Mouse (Mus musculus) Patski (cell line): ENCODE measurements at regions not wholly inside any gene's neighbourhood (a gene's known extent, or its start where the extent isn't known, plus 50 kb on each side); places are given as distances from the start of the nearest gene placed in this dataset.

Source experiments
- ATAC-seq: fragments of 100-300 bp; one replicate; pipeline ENCODE4 v1.8.0; 2021
- CTCF ChIA-PET: fragments of 350-600 bp; sonication (Branson Sonifier 250); formaldehyde crosslinking; loops from one replicate; lab custom pipeline; 2022; ENCODE audit warnings: inconsistent platforms; lab: Charles Lee
- POLR2A ChIA-PET: fragments of 350-600 bp; sonication (Branson Sonifier 250); formaldehyde crosslinking; loops from one replicate; lab custom pipeline; 2022; ENCODE audit warnings: antibody characterized with exemption, inconsistent platforms; lab: Charles Lee
- DNase-seq: peaks from one replicate; pipeline ENCODE4 v3.0.0-alpha.2; 2011; ENCODE audit warnings: low read depth, low spot score
- H3K27me3 ChIP-seq: fragments of 371-371 bp; one replicate; pipeline ENCODE4 v1.5.1; 2021
- CTCF ChIP-seq: fragments of 100-300 bp; IDR thresholded peaks from one replicate; pipeline ENCODE4 v1.5.1; 2021
- in situ Hi-C: fragments of 300-500 bp; cut with MboI; formaldehyde crosslinking; loops from 3 replicates; pipeline ENCODE4 v1.11.1; 2018; ENCODE audit warnings: low pct_unique_long_range_greater_than_20kb, mixed read lengths

DNA sequence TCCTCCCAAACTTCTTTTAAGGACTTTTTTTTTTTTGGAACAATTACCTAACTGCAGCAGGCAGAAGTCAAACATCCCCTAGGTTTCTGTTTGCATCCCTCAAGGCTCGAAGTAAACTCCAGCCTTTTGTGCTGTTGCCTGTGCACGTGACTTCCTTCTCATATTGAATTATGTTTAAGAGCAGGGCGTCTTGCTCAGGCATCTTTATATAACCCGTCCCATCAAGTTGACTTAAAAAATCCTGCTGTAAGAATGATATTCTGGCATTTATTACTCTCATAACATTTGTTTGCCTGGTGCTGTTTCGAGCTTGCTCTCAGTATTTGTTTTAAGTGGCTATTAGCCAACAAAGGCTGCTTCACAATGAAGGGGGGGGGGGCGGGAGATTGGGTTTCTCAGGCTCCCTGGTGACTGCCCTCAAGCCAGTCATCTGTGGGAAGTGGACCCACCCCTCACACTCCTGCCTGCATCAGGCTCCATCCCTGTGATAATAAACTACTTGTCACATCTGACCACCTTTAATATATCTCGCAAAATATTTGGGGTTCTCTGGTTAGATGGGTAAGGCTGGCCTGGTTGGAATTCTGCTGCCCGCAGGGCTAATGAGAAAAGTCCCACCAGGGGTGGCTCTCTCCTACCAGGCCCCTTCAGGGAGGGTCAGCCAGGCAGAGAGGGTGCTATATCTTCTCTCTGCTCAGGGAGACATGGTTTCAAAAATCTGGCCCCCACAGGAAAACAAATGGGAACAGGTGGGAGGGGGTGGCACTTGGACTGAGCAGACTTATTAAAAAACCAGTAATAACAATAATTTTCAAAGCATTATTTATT, 277.1 kb upstream of the Atp5g3 start:
- ChIA-PET CTCF (no interaction called here), POLR2A (no interaction called here)
- no peak for TF ChIP-seq CTCF
- ATAC-seq: no peak
- in situ Hi-C loops: no loop called here
- peaks cover 12% of the 10 kb centered on the region for H3K27me3 ChIP-seq
- DNase-seq: no peak

DNA sequence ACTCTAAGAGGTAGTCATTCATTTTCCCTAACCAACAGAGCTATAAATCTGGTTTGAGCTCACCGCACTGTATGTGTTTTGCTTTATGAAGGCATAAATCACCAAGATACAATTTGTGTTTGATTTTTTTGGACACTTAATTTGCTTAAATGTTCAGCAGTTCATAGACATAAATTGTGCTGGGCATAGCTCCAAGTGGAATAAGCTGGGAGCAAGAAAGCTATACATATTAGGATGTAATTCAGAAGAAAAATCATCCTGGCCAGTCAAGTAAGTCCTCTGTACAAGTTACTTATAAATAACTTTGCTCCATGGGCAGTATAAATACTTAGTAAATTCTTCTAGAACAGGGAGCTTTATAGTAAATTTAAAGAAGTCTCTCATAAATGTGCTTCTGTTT, 267.0 kb upstream of the Atp5g3 start:
- CTCF ChIA-PET: interaction anchor here (1.0 to 1.3 kb wide), 2 partner anchors 17 to 25 kb away, joined by 3 read pairs; no protein-coding TSS in a partner anchor
- in situ Hi-C loops: no loop called here
- DNase-seq: no peak
- TF ChIP-seq CTCF: no peak
- POLR2A ChIA-PET: interaction anchor here (0.7 kb wide), 1 partner anchor 1751 kb away, joined by 5 read pairs; no protein-coding TSS in a partner anchor
- no peaks in the 10 kb centered on the region for H3K27me3 ChIP-seq
- ATAC-seq: no peak

DNA sequence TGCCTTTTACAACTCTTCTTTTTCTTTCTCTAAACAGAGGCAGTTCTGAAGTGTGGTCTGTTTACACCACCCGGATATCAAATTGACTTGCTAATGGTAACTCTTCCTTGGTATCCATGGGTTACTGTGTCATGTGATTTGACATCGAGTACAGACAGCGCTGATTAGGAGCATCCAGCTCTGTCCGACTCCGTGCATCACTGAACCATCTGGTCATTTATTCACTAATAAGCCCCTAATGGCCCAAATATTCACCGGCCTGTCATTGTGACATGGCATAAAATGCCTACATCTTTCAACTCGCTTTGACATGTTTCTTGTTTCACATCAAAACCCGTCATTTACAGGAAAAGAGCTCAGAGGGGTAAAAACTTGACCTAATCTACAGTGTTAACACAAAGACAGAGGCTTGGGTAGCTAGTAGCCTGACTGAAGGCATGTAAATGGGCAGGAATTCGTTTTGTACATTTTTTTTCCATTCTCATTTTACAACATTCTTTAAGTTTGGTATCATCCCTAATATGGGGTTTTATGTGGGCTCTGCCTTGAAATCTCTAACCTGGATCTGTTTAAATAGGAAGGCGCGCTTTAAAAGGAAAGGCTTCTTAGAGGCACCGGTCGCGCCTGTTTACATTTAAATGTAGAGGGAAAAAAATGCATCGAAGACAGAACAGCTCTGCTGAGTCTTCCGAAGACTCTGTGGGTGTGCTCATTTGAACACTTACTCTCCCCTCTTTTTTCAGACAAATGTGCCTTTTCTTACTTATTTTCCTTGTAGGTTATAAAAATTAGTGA, 257.8 kb upstream of the Atp5g3 start:
- ChIA-PET POLR2A (no interaction called here), CTCF (no interaction called here)
- DNase-seq: no peak
- H3K27me3 ChIP-seq: peaks cover 12% of the 10 kb centered on the region
- in situ Hi-C loops: no loop called here
- ATAC-seq: no peak
- TF ChIP-seq CTCF: no peak

DNA sequence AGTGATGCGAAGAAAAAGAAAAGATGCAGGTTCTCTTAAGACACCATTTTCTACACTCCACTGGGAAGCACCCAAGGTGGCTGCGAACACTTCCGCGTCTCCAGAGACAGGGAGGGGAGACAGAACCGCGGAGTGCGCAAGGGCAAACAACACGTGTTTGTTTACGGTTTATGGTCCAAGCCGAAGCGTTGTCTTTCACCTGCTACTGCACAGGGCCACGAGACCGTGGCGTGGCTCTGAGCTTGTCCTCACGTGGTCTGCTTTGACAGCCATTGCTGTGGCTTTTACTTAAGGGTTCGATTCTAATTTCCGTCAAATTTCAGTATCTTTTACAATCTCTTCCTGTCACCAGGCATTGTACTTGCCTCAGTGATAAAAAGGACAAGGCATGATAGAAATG, 257.2 kb upstream of the Atp5g3 start:
- DNase-seq: no peak
- in situ Hi-C loops: no loop called here
- no peak for ATAC-seq
- CTCF ChIA-PET: no interaction called here
- TF ChIP-seq CTCF: no peak
- H3K27me3 ChIP-seq: peaks cover 12% of the 10 kb centered on the region
- POLR2A ChIA-PET: no interaction called here

DNA sequence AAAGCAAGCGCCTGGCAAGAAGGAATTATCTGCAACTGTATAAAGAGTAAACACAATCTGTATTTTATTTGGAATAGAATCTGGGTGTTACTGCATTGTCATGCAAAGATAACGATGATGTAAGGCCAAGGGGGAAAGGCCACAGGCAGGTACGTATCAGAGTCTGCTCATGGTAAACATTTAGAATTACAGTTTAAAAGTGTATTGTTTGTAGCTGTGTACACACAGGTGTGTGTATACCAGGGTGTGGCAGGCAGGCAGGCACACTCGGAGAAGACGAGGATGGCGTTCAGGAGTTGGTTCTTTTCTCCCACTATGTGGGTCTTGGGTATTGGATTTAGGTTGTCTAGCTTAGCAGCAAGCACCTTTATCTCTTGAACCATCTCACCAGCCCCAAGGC, 242.9 kb upstream of the Atp5g3 start:
- TF ChIP-seq CTCF: no peak
- POLR2A ChIA-PET: no interaction called here
- in situ Hi-C loops: no loop called here
- peaks cover 28% of the 10 kb centered on the region for H3K27me3 ChIP-seq
- ATAC-seq (no peak), DNase-seq (no peak)
- CTCF ChIA-PET: no interaction called here

DNA sequence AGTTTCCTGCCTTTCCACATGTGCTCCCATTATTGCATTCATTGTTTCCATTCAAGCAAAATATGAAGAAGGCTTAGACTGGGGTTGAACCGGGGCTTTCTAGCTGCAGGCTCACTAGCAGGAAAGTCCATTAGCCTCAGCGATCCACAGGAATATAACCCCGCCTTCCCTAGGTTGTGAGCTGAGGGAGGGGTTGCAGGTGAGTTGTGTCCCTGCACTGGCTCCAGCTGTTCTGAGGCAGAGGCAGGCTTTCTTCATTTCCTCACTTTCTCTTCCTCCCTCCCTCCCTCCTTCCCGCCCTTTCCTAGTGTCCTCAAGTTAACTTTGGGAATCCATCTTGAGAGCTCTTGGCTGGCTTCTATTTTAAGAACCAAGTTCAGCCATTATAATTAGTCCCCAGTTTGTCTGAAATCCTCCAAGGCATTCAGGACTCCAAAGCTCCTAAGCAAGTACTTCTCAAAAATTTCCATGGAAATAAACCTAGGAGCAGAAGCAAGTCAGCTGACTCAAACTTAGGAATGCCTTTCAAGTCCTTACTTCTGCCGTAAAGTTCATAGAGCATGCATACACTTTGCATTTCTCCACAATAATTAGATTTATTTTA, 242.2 kb upstream of the Atp5g3 start:
- in situ Hi-C loops: no loop called here
- H3K27me3 ChIP-seq: peaks cover 28% of the 10 kb centered on the region
- DNase-seq (no peak), ATAC-seq (no peak)
- ChIA-PET POLR2A (no interaction called here), CTCF (interaction anchor here (2.1 kb wide), 1 partner anchor 8 kb away, joined by 6 read pairs; no protein-coding TSS in a partner anchor)
- TF ChIP-seq CTCF: no peak

DNA sequence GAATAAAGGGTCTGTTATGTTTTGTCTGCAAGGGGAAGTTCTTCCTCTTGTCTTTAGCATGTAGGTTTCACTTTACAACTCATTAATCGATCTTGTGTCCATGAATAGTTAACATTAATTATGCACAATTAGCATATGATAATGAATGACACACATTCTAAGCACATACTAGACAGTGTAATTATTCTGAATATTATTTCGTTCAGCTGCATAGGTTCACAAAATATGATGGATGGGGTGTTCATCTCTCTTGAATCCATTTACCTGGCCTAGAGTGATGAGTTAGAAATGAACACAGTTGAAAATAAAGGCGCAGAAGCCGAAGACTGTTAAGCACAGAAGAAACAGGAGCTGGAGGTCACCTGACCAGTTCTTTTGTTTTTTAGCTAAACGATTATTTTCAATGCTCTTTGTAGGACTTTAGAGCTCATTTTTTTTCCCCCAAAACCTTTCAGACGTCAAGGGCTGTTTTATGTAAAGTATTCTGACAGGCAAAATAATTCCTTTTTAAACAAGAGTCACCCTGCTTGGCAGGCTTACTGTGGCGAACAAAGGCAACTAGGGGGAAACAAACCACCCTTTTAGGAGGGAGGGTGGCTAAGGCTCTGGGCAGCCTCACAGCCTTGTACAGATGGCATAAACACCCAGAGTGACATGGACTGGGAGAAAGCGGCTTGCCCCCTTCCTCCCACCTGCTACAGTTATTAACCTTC, 241.6 kb upstream of the Atp5g3 start:
- POLR2A ChIA-PET: no interaction called here
- ATAC-seq (no peak), DNase-seq (no peak)
- in situ Hi-C loops: no loop called here
- peaks cover 28% of the 10 kb centered on the region for H3K27me3 ChIP-seq
- CTCF ChIA-PET: interaction anchor here (2.1 kb wide), 1 partner anchor 9 kb away, joined by 6 read pairs; no protein-coding TSS in a partner anchor
- no peak for TF ChIP-seq CTCF

DNA sequence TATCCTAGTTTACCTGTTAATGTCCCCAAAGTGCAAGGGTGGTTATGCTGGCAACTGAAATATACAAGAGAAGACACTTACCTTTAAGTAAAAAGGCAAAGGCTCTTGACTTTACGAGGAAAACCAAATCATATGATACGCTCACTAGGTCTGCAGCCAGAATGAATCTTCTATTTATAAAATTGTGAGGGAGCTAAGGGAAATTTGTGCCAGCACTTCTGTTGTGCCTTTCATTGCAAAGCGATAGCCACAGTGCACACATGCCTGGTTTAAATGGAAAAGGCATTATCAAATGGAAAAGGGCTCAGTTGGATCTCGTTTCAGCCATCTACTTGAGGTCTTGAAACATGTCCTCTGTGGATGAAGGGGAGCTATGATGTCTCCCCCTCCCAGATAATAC, 236.1 kb upstream of the Atp5g3 start:
- no peak for TF ChIP-seq CTCF
- ChIA-PET POLR2A (no interaction called here), CTCF (interaction anchor here (0.7 to 1.2 kb wide), 2 partner anchors 12 to 16 kb away, joined by 3 to 4 read pairs; no protein-coding TSS in a partner anchor)
- no peak for DNase-seq
- in situ Hi-C loops: no loop called here
- no peak for ATAC-seq
- peaks cover 20% of the 10 kb centered on the region for H3K27me3 ChIP-seq

DNA sequence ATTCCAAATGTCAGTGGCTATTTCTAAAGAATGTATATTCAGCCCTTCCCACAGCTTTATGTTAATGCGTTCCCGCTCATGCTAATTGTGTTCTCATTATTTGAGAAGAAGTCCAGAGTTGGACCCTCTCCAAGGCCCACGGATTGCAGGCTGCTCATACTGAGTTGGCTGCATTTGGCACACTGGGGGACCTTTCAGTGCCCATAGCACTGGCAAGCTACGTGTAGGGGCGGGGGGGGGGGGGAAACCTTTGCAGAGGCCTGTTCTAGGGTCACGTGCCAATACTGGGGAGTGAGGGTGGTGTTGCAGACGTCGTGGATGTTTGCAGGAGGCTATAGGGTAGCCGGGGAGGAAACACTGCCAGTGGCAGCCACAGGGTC, 225.5 kb upstream of the Atp5g3 start:
- ChIA-PET POLR2A (no interaction called here), CTCF (interaction anchor here (1.1 kb wide), 1 partner anchor 10 kb away, joined by 3 read pairs; no protein-coding TSS in a partner anchor)
- ATAC-seq (no peak), DNase-seq (no peak)
- in situ Hi-C loops: no loop called here
- peaks cover 17% of the 10 kb centered on the region for H3K27me3 ChIP-seq
- no peak for TF ChIP-seq CTCF
